Mouse (Mus musculus) hindbrain, embryonic 12.5 days (tissue): Measurements from ENCODE around the gene Ust. TPM values are rescaled to one million over a fixed set of nuclear protein-coding genes. Genes with fewer than 3 reads are reported as not detected.

Experiments used
- ATAC-seq: fragments of 200-750 bp; cut with Nextera tagmentation; 2 replicates; pipeline ENCODE4 v1.8.0; 2017; ENCODE audit warnings: moderate TSS enrichment; ENCODE audit not compliant: low FRiP score
- H3K27ac ChIP-seq: fragments of 300-500 bp; sonication (generic); 2 replicates; pipeline ENCODE4 v1.5.1; 2016; ENCODE audit warnings: mild to moderate bottlenecking
- H3K27me3 ChIP-seq: fragments of 300-500 bp; sonication (generic); 2 replicates; pipeline ENCODE4 v1.6.1; 2016; ENCODE audit warnings: mild to moderate bottlenecking
- H3K36me3 ChIP-seq: fragments of 300-500 bp; sonication (generic); 2 replicates; pipeline ENCODE4 v1.6.1; 2016; ENCODE audit warnings: mild to moderate bottlenecking
- H3K4me1 ChIP-seq: fragments of 300-500 bp; sonication (generic); 2 replicates; pipeline ENCODE4 v1.6.1; 2016
- H3K4me2 ChIP-seq: fragments of 300-500 bp; sonication (generic); replicated peaks from 2 replicates; pipeline ENCODE4 v1.6.1; 2016; ENCODE audit warnings: mild to moderate bottlenecking
- H3K4me3 ChIP-seq: fragments of 300-500 bp; sonication (generic); 2 replicates; pipeline ENCODE4 v1.5.1; 2016; ENCODE audit warnings: mild to moderate bottlenecking
- H3K9ac ChIP-seq: fragments of 300-500 bp; sonication (generic); 2 replicates; pipeline ENCODE4 v1.6.1; 2016; ENCODE audit warnings: mild to moderate bottlenecking, moderate library complexity
- H3K9me3 ChIP-seq: fragments of 300-500 bp; sonication (generic); replicated peaks from 2 replicates; pipeline ENCODE4 v1.6.1; 2016; ENCODE audit warnings: mild to moderate bottlenecking
- WGBS: fragments of 180-500 bp; shearing (Covaris S2); methylation state at CpG from one replicate; pipeline ENCODE4 v1.1.7; 2016; 5-methylcytosine and 5-hydroxymethylcytosine counted together
- polyA plus RNA-seq: library from polyadenylated mRNA; unstranded; fragments of >200 nt; fragmentation: Nextera tagmentation; extraction: Ambion mirVana; gene quantifications from 2 replicates; pipeline ENCODE4 v1.2.1, GENCODE M21; 2016

Ust gene
- polyA plus RNA-seq, 1 experiment from 2014 or later: 4.4 TPM

DNA sequence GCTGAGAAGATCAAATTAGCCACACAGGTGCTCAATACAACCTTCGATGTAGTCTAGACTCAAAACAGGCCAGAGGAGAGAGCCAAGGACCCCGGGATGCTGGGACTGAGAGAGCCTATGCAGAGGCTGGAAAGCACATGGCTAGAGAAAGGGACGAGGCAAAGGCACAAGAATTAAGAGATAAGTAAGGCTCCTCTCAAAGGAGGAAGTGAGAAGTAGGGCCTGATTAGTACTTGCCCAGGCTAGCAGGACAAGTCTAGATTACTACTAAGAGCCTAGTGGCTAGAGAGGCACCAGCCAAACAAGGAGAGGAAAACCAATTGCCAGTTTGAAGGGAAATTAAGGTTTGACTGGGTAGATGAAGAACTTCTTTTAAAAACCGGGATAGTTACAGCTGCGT lies 241.5 kb downstream of the Ust start:
- ATAC-seq: no peak
- H3K4me2 ChIP-seq: no peak overlapping the region
- H3K4me1 ChIP-seq: no peaks in the 10 kb centered on the region
- no peak overlapping the region for H3K27ac ChIP-seq
- H3K36me3 ChIP-seq: no peaks in the 10 kb centered on the region
- H3K4me3 ChIP-seq: no peak overlapping the region
- 78% methylated on average over 5 of the region's 5 CpGs for WGBS
- H3K9me3 ChIP-seq: no peaks in the 10 kb centered on the region
- no peak overlapping the region for H3K9ac ChIP-seq
- no peaks in the 10 kb centered on the region for H3K27me3 ChIP-seq

DNA sequence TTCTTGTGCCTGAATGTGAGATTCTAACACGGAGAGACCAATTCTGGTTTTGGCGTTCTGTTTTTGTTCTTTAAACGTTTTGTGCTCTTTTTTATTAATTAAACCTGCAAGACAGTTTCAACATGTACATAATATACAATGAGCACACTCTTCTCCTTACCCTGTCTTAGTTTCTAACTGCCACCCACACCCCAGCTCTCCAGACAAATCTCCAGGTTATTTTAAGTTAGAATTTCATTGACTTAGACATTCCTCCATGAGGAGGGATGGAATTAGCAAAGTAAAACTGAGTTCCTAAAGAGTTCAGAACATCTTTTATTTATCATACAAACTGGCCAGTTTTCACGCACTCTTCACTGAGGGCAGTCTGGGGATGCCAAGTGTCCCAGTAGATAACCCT lies 248.9 kb downstream of the Ust start:
- H3K27ac ChIP-seq: no peak overlapping the region
- no peak overlapping the region for H3K4me2 ChIP-seq
- no peak overlapping the region for H3K9ac ChIP-seq
- WGBS: 91% methylated on average over 4 of the region's 4 CpGs
- no peak overlapping the region for H3K4me3 ChIP-seq
- H3K9me3 ChIP-seq: no peaks in the 10 kb centered on the region
- no peaks in the 10 kb centered on the region for H3K36me3 ChIP-seq
- H3K27me3 ChIP-seq: no peaks in the 10 kb centered on the region
- H3K4me1 ChIP-seq: no peaks in the 10 kb centered on the region
- no peak for ATAC-seq

DNA sequence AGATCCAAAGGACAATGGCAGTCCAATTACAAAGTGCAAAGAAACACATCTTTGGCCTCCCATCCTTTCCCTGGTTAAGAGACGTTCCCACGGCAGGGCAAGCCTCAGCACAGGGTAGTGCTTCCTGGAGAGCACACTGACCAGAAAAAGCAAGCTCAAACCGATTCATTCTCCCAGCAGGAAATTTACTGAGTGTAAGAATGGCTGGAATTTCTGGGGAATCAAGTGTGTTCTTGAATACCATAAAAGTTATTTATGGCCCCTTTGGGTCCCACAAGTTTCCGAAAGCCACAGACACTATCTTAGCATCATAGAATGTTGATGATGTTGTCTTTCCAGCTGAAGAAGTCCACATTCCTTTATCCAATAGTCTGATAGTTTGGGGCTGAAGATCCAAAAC lies 258.9 kb downstream of the Ust start:
- H3K4me2 ChIP-seq: no peak overlapping the region

GRCm38 (mm10) chr10:8250005-8250404 lies 268.6 kb downstream of the Ust start:
- Histone ChIP-seq H3K4me3 (no peak overlapping the region), H3K4me2 (no peak overlapping the region), H3K9ac (no peak overlapping the region), H3K4me1 (no peaks in the 10 kb centered on the region), H3K36me3 (no peaks in the 10 kb centered on the region), H3K27ac (no peak overlapping the region), H3K9me3 (no peaks in the 10 kb centered on the region), H3K27me3 (no peaks in the 10 kb centered on the region)
- no peak for ATAC-seq
- WGBS: 95% methylated on average over 3 of the region's 3 CpGs

More for the DNA sequence above, 258.9 kb downstream of the Ust start:
- WGBS: 43% methylated on average over 4 of the region's 4 CpGs
- Histone ChIP-seq H3K9me3 (no peaks in the 10 kb centered on the region), H3K27me3 (no peaks in the 10 kb centered on the region), H3K36me3 (no peaks in the 10 kb centered on the region), H3K9ac (no peak overlapping the region), H3K4me3 (no peak overlapping the region), H3K27ac (no peak overlapping the region), H3K4me1 (no peaks in the 10 kb centered on the region)
- no peak for ATAC-seq

- Histone ChIP-seq H3K9ac (no peak overlapping the region), H3K4me3 (no peak overlapping the region), H3K4me1 (no peaks in the 10 kb centered on the region), H3K27me3 (no peaks in the 10 kb centered on the region), H3K27ac (no peak overlapping the region), H3K36me3 (no peaks in the 10 kb centered on the region), H3K9me3 (no peaks in the 10 kb centered on the region), H3K4me2 (no peak overlapping the region)
- no peak for ATAC-seq
- 17% methylated on average over 4 of the region's 4 CpGs for WGBS
Observed at GRCm38 (mm10) chr10:8242336-8242735, 276.3 kb downstream of the Ust start.

GRCm38 (mm10) chr10:8240703-8241102 lies 277.9 kb downstream of the Ust start:
- 79% methylated on average over 3 of the region's 4 CpGs for WGBS
- Histone ChIP-seq H3K4me2 (no peak overlapping the region), H3K36me3 (no peaks in the 10 kb centered on the region), H3K4me1 (no peaks in the 10 kb centered on the region), H3K4me3 (no peak overlapping the region), H3K27ac (no peak overlapping the region), H3K9me3 (no peaks in the 10 kb centered on the region), H3K9ac (no peak overlapping the region), H3K27me3 (no peaks in the 10 kb centered on the region)
- ATAC-seq: no peak

GRCm38 (mm10) chr10:8240242-8240641 lies 278.4 kb downstream of the Ust start:
- Histone ChIP-seq H3K4me3 (no peak overlapping the region), H3K27me3 (no peaks in the 10 kb centered on the region), H3K9ac (no peak overlapping the region), H3K4me2 (no peak overlapping the region), H3K4me1 (no peaks in the 10 kb centered on the region), H3K27ac (no peak overlapping the region), H3K36me3 (no peaks in the 10 kb centered on the region), H3K9me3 (no peaks in the 10 kb centered on the region)
- WGBS: 11% methylated on average over 3 of the region's 3 CpGs
- ATAC-seq: peak; percentile 63; the same call in 1 of the 2 replicates

- H3K27me3 ChIP-seq: no peaks in the 10 kb centered on the region
Observed at GRCm38 (mm10) chr10:8236780-8237571, 281.6 kb downstream of the Ust start.

GRCm38 (mm10) chr10:8233148-8233901 lies 285.3 kb downstream of the Ust start:
- Histone ChIP-seq H3K9ac (no peak overlapping the region), H3K4me3 (no peak overlapping the region), H3K4me2 (no peak overlapping the region), H3K36me3 (no peaks in the 10 kb centered on the region), H3K4me1 (no peaks in the 10 kb centered on the region), H3K9me3 (0 out of 2 replicates have a peak, but pooled peaks cover 3% of the 10 kb centered on the region), H3K27me3 (no peaks in the 10 kb centered on the region), H3K27ac (no peak overlapping the region)
- ATAC-seq: no peak
- whole genome bisulfite sequencing: 71% methylated on average over 8 of the region's 8 CpGs

More at GRCm38 (mm10) chr10:8236780-8237571, 281.6 kb downstream of the Ust start:
- Histone ChIP-seq H3K4me1 (no peaks in the 10 kb centered on the region), H3K4me3 (no peak overlapping the region), H3K27ac (no peak overlapping the region), H3K9ac (no peak overlapping the region), H3K4me2 (no peak overlapping the region), H3K36me3 (no peaks in the 10 kb centered on the region), H3K9me3 (0 out of 2 replicates have a peak, but pooled peaks cover 3% of the 10 kb centered on the region)
- no peak for ATAC-seq
- WGBS: 93% methylated on average over 10 of the region's 10 CpGs

DNA sequence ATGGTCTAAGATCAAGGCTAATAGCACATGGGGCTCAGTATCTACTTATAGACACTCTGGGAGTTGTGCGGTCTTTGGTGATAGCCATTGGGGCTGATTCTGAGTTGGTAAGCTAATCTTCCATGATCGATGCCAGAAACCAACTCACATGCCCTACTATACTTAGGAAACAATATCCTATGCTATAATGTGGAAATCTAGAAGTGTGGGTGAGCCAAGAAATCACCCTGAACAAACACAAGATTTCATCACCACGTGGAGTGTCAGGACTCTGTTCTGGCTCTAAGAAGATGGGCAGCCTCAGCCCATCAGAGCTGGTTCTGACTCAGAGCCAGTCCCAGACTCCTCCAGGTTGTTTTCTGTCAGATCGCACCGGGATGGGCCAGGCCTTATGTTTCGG lies 286.1 kb downstream of the Ust start:
- Histone ChIP-seq H3K4me3 (no peak overlapping the region), H3K27ac (no peak overlapping the region), H3K4me2 (no peak overlapping the region), H3K36me3 (no peaks in the 10 kb centered on the region), H3K4me1 (no peaks in the 10 kb centered on the region), H3K9me3 (0 out of 2 replicates have a peak, but pooled peaks cover 3% of the 10 kb centered on the region), H3K27me3 (no peaks in the 10 kb centered on the region), H3K9ac (no peak overlapping the region)
- WGBS: 93% methylated on average over 6 of the region's 6 CpGs
- ATAC-seq: no peak

DNA sequence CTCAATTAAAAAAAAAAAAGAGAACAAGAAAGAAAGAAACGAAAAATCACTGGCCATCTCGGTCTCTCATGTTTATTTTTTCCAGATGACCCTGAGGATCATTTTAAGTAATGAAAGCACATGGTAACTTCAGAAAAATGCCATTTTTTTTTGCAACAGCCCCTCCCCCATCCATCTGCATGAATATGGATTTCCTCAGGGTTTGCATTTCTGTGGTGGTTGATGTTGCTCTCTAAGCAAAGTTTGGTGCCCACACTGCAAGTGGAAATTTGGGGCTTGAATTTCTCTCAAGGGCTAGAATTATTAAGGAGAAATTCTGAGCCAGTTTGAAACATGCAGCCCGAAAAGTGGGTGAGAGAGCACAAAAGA lies 290.3 kb downstream of the Ust start:
- H3K27ac ChIP-seq: no peak overlapping the region
- H3K4me1 ChIP-seq: no peaks in the 10 kb centered on the region
- H3K9me3 ChIP-seq: no peaks in the 10 kb centered on the region
- no peaks in the 10 kb centered on the region for H3K27me3 ChIP-seq
- no peak overlapping the region for H3K9ac ChIP-seq
- H3K4me2 ChIP-seq: no peak overlapping the region
- H3K36me3 ChIP-seq: no peaks in the 10 kb centered on the region
- WGBS: 78% methylated on average over 3 of the region's 3 CpGs
- ATAC-seq: no peak
- H3K4me3 ChIP-seq: no peak overlapping the region

- H3K4me2 ChIP-seq: no peak overlapping the region
- no peak for ATAC-seq
- no peaks in the 10 kb centered on the region for H3K27me3 ChIP-seq
- H3K27ac ChIP-seq: no peak overlapping the region
- H3K9me3 ChIP-seq: no peaks in the 10 kb centered on the region
- H3K4me3 ChIP-seq: no peak overlapping the region
- no peaks in the 10 kb centered on the region for H3K36me3 ChIP-seq
- H3K9ac ChIP-seq: no peak overlapping the region
- 59% methylated on average over 5 of the region's 5 CpGs for WGBS
- H3K4me1 ChIP-seq: no peaks in the 10 kb centered on the region
Observed at GRCm38 (mm10) chr10:8227705-8228374, 290.8 kb downstream of the Ust start.
